Mouse (Mus musculus): ENCODE data around the gene Ipp.

Ipp gene

GRCm38 (mm10) chr4:116507425-116508218 lies at the start of gene Ipp:
Gene Ipp (plus strand): TSS chr4:116507549.
- peak; percentile 94 for DNase-seq

- no peak for DNase-seq
Measured at GRCm38 (mm10) chr4:116461943-116462342, 45.4 kb upstream of the Ipp start.

GRCm38 (mm10) chr4:116463231-116464125 lies 43.9 kb upstream of the Ipp start:
- DNase-seq, result peak; percentile 62

GRCm38 (mm10) chr4:116464126-116464981 lies 43.0 kb upstream of the Ipp start, which contains the start of gene Mast2:
Gene Mast2 (minus strand): TSS chr4:116464183.
- peak; percentile 82 for DNase-seq

- DNase-seq, result no peak
Measured at GRCm38 (mm10) chr4:116481322-116481721, 26.0 kb upstream of the Ipp start.

GRCm38 (mm10) chr4:116483476-116483875 lies 23.9 kb upstream of the Ipp start:
- no peak for DNase-seq

- DNase-seq, result no peak
Measured at GRCm38 (mm10) chr4:116491119-116491536, 16.2 kb upstream of the Ipp start.

GRCm38 (mm10) chr4:116491886-116492285 lies 15.5 kb upstream of the Ipp start:
- no peak for DNase-seq

GRCm38 (mm10) chr4:116492460-116492859 lies 14.9 kb upstream of the Ipp start:
- no peak for DNase-seq

GRCm38 (mm10) chr4:116493646-116494045 lies 13.7 kb upstream of the Ipp start:
- no peak for DNase-seq

- DNase-seq, result no peak
Measured at GRCm38 (mm10) chr4:116499978-116500377, 7.4 kb upstream of the Ipp start.

GRCm38 (mm10) chr4:116506886-116507424 lies 394 bp upstream of the Ipp start:
- DNase-seq, result no peak

GRCm38 (mm10) chr4:116531109-116531508 lies 23.8 kb downstream of the Ipp start:
- no peak for DNase-seq

- no peak for DNase-seq
Measured at GRCm38 (mm10) chr4:116536351-116536750, 29.0 kb downstream of the Ipp start.

GRCm38 (mm10) chr4:116537737-116538136 lies 30.4 kb downstream of the Ipp start:
- DNase-seq, result no peak

- DNase-seq, result no peak
Measured at GRCm38 (mm10) chr4:116550432-116550831, 43.1 kb downstream of the Ipp start.

- no peak for DNase-seq
Measured at GRCm38 (mm10) chr4:116553035-116553434, 45.7 kb downstream of the Ipp start.

- DNase-seq, result peak; percentile 76
Measured at GRCm38 (mm10) chr4:116555413-116556300, 48.3 kb downstream of the Ipp start, which contains the start of gene Tmem69. Gene Tmem69 (minus strand): TSS chr4:116555936.

- peak; percentile 95 for DNase-seq
Measured at GRCm38 (mm10) chr4:116556561-116557305, 49.4 kb downstream of the Ipp start.

- DNase-seq, result peak; percentile 99
Measured at GRCm38 (mm10) chr4:116557306-116558121, 50.2 kb downstream of the Ipp start, which contains the start of gene Gpbp1l1. Gene Gpbp1l1 (plus strand): TSS chr4:116557658.

Data from right cerebral cortex, postnatal 25 days (tissue).